10 mouse cellular contexts compared by ENCODE assay signal in genomic region chr2:117475561-117475960, GRCm38 (mm10).
DNase-seq lines count a peak whose midpoint lies in the region; ATAC-seq and TF ChIP-seq lines count a peak whose summit lies in the region.
"Had no signal": no experiment of that assay in that cellular context is flagged by ENCODE, and none has a peak within 500 bp of the region (broad histone marks: within the 10 kb centered on the region; RNA-seq: fewer than 3 reads in every experiment).

No protein-coding gene starts in this region.

- no peaks in the 10 kb centered on the region for H3K4me1 ChIP-seq in hindbrain, embryonic 11.5 days (replicated peaks; ENCODE audit: control insufficient read depth, insufficient read depth, low read length)
- H3K4me1 ChIP-seq in hindbrain, embryonic 14.5 days (replicated peaks; ENCODE audit: control insufficient read depth, insufficient read depth, low read length) = no peaks in the 10 kb centered on the region
- no peaks in the 10 kb centered on the region for H3K4me1 ChIP-seq in midbrain, postnatal 0 days (ENCODE audit: insufficient read depth, low read length)
- H3K4me1 ChIP-seq in midbrain, embryonic 10.5 days = no peaks in the 10 kb centered on the region
- H3K4me1 ChIP-seq in stomach, postnatal 0 days (replicated peaks; ENCODE audit: control insufficient read depth, insufficient read depth) = no peaks in the 10 kb centered on the region
- no peaks in the 10 kb centered on the region for H3K4me1 ChIP-seq in heart, embryonic 12.5 days (replicated peaks)

- no peak overlapping the region for H3K4me3 ChIP-seq in hindbrain, embryonic 11.5 days (ENCODE audit: low read depth, low read length)
- H3K4me3 ChIP-seq in hindbrain, embryonic 14.5 days (replicated peaks; ENCODE audit: low read length) = no peak overlapping the region
- no peak overlapping the region for H3K4me3 ChIP-seq in midbrain, postnatal 0 days (ENCODE audit: low read depth, low read length)
- H3K4me3 ChIP-seq in midbrain, embryonic 10.5 days = no peak overlapping the region
- H3K4me3 ChIP-seq in stomach, postnatal 0 days (ENCODE audit: low read depth, low read length) = no peak overlapping the region
- no peak overlapping the region for H3K4me3 ChIP-seq in heart, embryonic 12.5 days

- TF ChIP-seq POLR2A in brain, embryonic 14.5 days (IDR thresholded peaks at IDR 0.05; ENCODE audit: borderline replicate concordance, extremely low read depth, insufficient read depth, insufficient read length, poor library complexity, severe bottlenecking) = no peak

- no peak for ATAC-seq in hindbrain, embryonic 11.5 days (ENCODE audit: low FRiP score)
- ATAC-seq in hindbrain, embryonic 14.5 days (ENCODE audit: low FRiP score) = no peak
- no peak for ATAC-seq in midbrain, postnatal 0 days (ENCODE audit: low FRiP score)
- no peak for ATAC-seq in stomach, postnatal 0 days (ENCODE audit: low FRiP score, low TSS enrichment)
- ATAC-seq in heart, embryonic 12.5 days (ENCODE audit: insufficient number of reproducible peaks, low FRiP score) = no peak

- peak; percentile 27 for DNase-seq in hindbrain, embryonic 11.5 days (ENCODE audit: low spot score)
- DNase-seq in hindbrain, embryonic 14.5 days (ENCODE audit: low spot score) = no peak
- DNase-seq in midbrain, postnatal 0 days (ENCODE audit: low spot score) = peak; percentile 22
- no peak for DNase-seq in midbrain, embryonic 10.5 days (ENCODE audit: low spot score)
- DNase-seq in brain, embryonic 14.5 days (ENCODE audit: low read depth) = no peak
- no peak for DNase-seq in stomach, postnatal 0 days (ENCODE audit: low spot score)
- no peak for DNase-seq in ovary, postnatal 36 days (ENCODE audit: low spot score)
- DNase-seq: gastrocnemius, postnatal 10 days had no signal

- H3K9me3 ChIP-seq in hindbrain, embryonic 11.5 days (ENCODE audit: control insufficient read depth, low read length) = no peaks in the 10 kb centered on the region
- H3K9me3 ChIP-seq in hindbrain, embryonic 14.5 days (ENCODE audit: control insufficient read depth, low read length) = no peaks in the 10 kb centered on the region
- no peaks in the 10 kb centered on the region for H3K9me3 ChIP-seq in midbrain, postnatal 0 days (ENCODE audit: low read length)
- H3K9me3 ChIP-seq in midbrain, embryonic 10.5 days (replicated peaks) = no peaks in the 10 kb centered on the region
- no peaks in the 10 kb centered on the region for H3K9me3 ChIP-seq in stomach, postnatal 0 days (ENCODE audit: control insufficient read depth, low read length)
- H3K9me3 ChIP-seq in heart, embryonic 12.5 days (replicated peaks) = no peaks in the 10 kb centered on the region

- WGBS in hindbrain, embryonic 11.5 days = 46% methylated on average over 3 of the region's 3 CpGs
- 48% methylated on average over 3 of the region's 3 CpGs for WGBS in hindbrain, embryonic 14.5 days
- WGBS in midbrain, postnatal 0 days = 41% methylated on average over 3 of the region's 3 CpGs
- WGBS in midbrain, embryonic 10.5 days = 47% methylated on average over 3 of the region's 3 CpGs
- WGBS in stomach, postnatal 0 days = 39% methylated on average over 3 of the region's 3 CpGs
- WGBS in heart, embryonic 12.5 days = 40% methylated on average over 3 of the region's 3 CpGs

- H3K36me3 ChIP-seq in hindbrain, embryonic 11.5 days (ENCODE audit: control insufficient read depth, insufficient read depth, low read length) = no peaks in the 10 kb centered on the region
- H3K36me3 ChIP-seq in hindbrain, embryonic 14.5 days (replicated peaks; ENCODE audit: control insufficient read depth, insufficient read depth) = no peaks in the 10 kb centered on the region
- no peaks in the 10 kb centered on the region for H3K36me3 ChIP-seq in midbrain, postnatal 0 days (ENCODE audit: insufficient read depth, low read length)
- H3K36me3 ChIP-seq in midbrain, embryonic 10.5 days = no peaks in the 10 kb centered on the region
- H3K36me3 ChIP-seq in stomach, postnatal 0 days (ENCODE audit: control insufficient read depth, insufficient read depth, low read length) = no peaks in the 10 kb centered on the region
- no peaks in the 10 kb centered on the region for H3K36me3 ChIP-seq in heart, embryonic 12.5 days

- no peak overlapping the region for H3K9ac ChIP-seq in hindbrain, embryonic 11.5 days (ENCODE audit: low read depth, low read length)
- H3K9ac ChIP-seq in hindbrain, embryonic 14.5 days = no peak overlapping the region
- H3K9ac ChIP-seq in midbrain, postnatal 0 days (replicated peaks; ENCODE audit: low read length, poor library complexity, severe bottlenecking) = no peak overlapping the region
- H3K9ac ChIP-seq in stomach, postnatal 0 days (ENCODE audit: low read length) = no peak overlapping the region
- no peak overlapping the region for H3K9ac ChIP-seq in heart, embryonic 12.5 days

- no peak overlapping the region for H3K4me2 ChIP-seq in hindbrain, embryonic 11.5 days (replicated peaks; ENCODE audit: low read depth, low read length)
- H3K4me2 ChIP-seq in hindbrain, embryonic 14.5 days (replicated peaks) = no peak overlapping the region
- no peak overlapping the region for H3K4me2 ChIP-seq in midbrain, postnatal 0 days (ENCODE audit: low read depth, low read length, poor library complexity, severe bottlenecking)
- no peak overlapping the region for H3K4me2 ChIP-seq in stomach, postnatal 0 days (replicated peaks; ENCODE audit: low read depth)
- H3K4me2 ChIP-seq in heart, embryonic 12.5 days = no peak overlapping the region

- no peak overlapping the region for H3K27ac ChIP-seq in hindbrain, embryonic 11.5 days (ENCODE audit: low read depth, low read length)
- H3K27ac ChIP-seq in hindbrain, embryonic 14.5 days = no peak overlapping the region
- H3K27ac ChIP-seq in midbrain, postnatal 0 days (ENCODE audit: low read depth, low read length) = no peak overlapping the region
- no peak overlapping the region for H3K27ac ChIP-seq in midbrain, embryonic 10.5 days (replicated peaks)
- H3K27ac ChIP-seq in stomach, postnatal 0 days (replicated peaks) = no peak overlapping the region
- H3K27ac ChIP-seq in heart, embryonic 12.5 days (ENCODE audit: poor library complexity, severe bottlenecking) = no peak overlapping the region
- H3K27ac ChIP-seq: macrophage had no signal

- TF ChIP-seq CTCF in midbrain, postnatal 0 days (IDR thresholded peaks at IDR 0.05) = peak; percentile 59
- peak; percentile 54; the same call in 1 of the 2 replicates for TF ChIP-seq CTCF in brain, embryonic 14.5 days (IDR thresholded peaks at IDR 0.05; ENCODE audit: borderline replicate concordance, extremely low read depth, insufficient read depth, insufficient read length)
- TF ChIP-seq CTCF in stomach, postnatal 0 days (IDR thresholded peaks at IDR 0.05; ENCODE audit: low read depth) = peak; percentile 75

- TF ChIP-seq EP300 in stomach, postnatal 0 days (optimal IDR thresholded peaks at IDR 0.05) = no peak

- no peaks in the 10 kb centered on the region for H3K27me3 ChIP-seq in hindbrain, embryonic 11.5 days (ENCODE audit: control insufficient read depth, insufficient read depth, low read length)
- no peaks in the 10 kb centered on the region for H3K27me3 ChIP-seq in hindbrain, embryonic 14.5 days (ENCODE audit: control insufficient read depth, insufficient read depth, low read length)
- no peaks in the 10 kb centered on the region for H3K27me3 ChIP-seq in midbrain, postnatal 0 days (ENCODE audit: insufficient read depth, low read length)
- H3K27me3 ChIP-seq in midbrain, embryonic 10.5 days (ENCODE audit: low read depth, poor library complexity, severe bottlenecking) = no peaks in the 10 kb centered on the region
- no peaks in the 10 kb centered on the region for H3K27me3 ChIP-seq in stomach, postnatal 0 days (ENCODE audit: control insufficient read depth, insufficient read depth, low read length)
- no peaks in the 10 kb centered on the region for H3K27me3 ChIP-seq in heart, embryonic 12.5 days (replicated peaks)

Comparison
In these comparisons a context has a peak if more than half of its experiments do, and no peak if none do; other contexts are left out.
1. DNase-seq: peak in hindbrain, embryonic 11.5 days (single experiment) and midbrain, postnatal 0 days (single experiment); none in hindbrain, embryonic 14.5 days (single experiment), midbrain, embryonic 10.5 days (single experiment), brain, embryonic 14.5 days (single experiment), stomach, postnatal 0 days (single experiment) and ovary, postnatal 36 days (single experiment).
2. Peak in every context shown above with its lines, with median percentiles within 50 percentile points of each other: CTCF ChIP-seq.